Mouse (Mus musculus): Measurements from ENCODE around the gene Nhlrc1. TPM values are rescaled to one million over a fixed set of nuclear protein-coding genes. Genes with fewer than 3 reads are reported as not detected.

The Nhlrc1 gene
- 4.4 and 5.7 TPM in 2 replicates for polyA plus RNA-seq (2015; fragmentation: Nextera tagmentation; extraction: Ambion mirVana)

GRCm38 (mm10) chr13:47014334-47015194 lies at the start of gene Nhlrc1:
Gene Nhlrc1, minus strand, starts transcription at chr13:47014850.
- Histone ChIP-seq H3K4me3 (peak within 1 kb of the TSS; percentile 62), H3K4me1 (peaks cover 17% of the 10 kb centered on the region), H3K4me2 (peak within 1 kb of the TSS; percentile 99), H3K9ac (peak within 1 kb of the TSS; percentile 72), H3K36me3 (peaks cover 4% of the 10 kb centered on the region), H3K27ac (no peak within 1 kb of the TSS), H3K27me3 (peaks cover 30% of the 10 kb centered on the region), H3K9me3 (peaks cover 27% of the 10 kb centered on the region)
- ATAC-seq (ENCODE audit: insufficient number of reproducible peaks, insufficient read depth, low FRiP score, low TSS enrichment, low read depth), result peak; percentile 80
- 3% methylated on average over 67 of the region's 73 CpGs for WGBS

GRCm38 (mm10) chr13:47063985-47064760 lies 49.5 kb upstream of the Nhlrc1 start:
- Histone ChIP-seq H3K4me2 (no peak overlapping the region), H3K9ac (no peak overlapping the region), H3K27me3 (no peaks in the 10 kb centered on the region), H3K36me3 (peaks cover 45% of the 10 kb centered on the region), H3K4me1 (peaks cover 3% of the 10 kb centered on the region; the same call in 1 of the 2 replicates), H3K9me3 (no peaks in the 10 kb centered on the region), H3K4me3 (no peak overlapping the region), H3K27ac (no peak overlapping the region)
- 76% methylated on average over 15 of the region's 15 CpGs for WGBS
- no peak for ATAC-seq (ENCODE audit: insufficient number of reproducible peaks, insufficient read depth, low FRiP score, low TSS enrichment, low read depth)

GRCm38 (mm10) chr13:47062756-47063155 lies 48.1 kb upstream of the Nhlrc1 start:
- Histone ChIP-seq H3K9me3 (no peaks in the 10 kb centered on the region), H3K36me3 (peaks cover 48% of the 10 kb centered on the region), H3K4me3 (no peak overlapping the region), H3K4me1 (peaks cover 3% of the 10 kb centered on the region; the same call in 1 of the 2 replicates), H3K27ac (no peak overlapping the region), H3K9ac (no peak overlapping the region), H3K27me3 (no peaks in the 10 kb centered on the region), H3K4me2 (no peak overlapping the region)
- ATAC-seq (ENCODE audit: insufficient number of reproducible peaks, insufficient read depth, low FRiP score, low TSS enrichment, low read depth), result no peak
- WGBS, result 82% methylated on average over 17 of the region's 17 CpGs

GRCm38 (mm10) chr13:47056781-47057180 lies 42.1 kb upstream of the Nhlrc1 start:
- Histone ChIP-seq H3K9ac (no peak overlapping the region), H3K27ac (no peak overlapping the region), H3K4me2 (no peak overlapping the region), H3K36me3 (peaks cover 55% of the 10 kb centered on the region), H3K27me3 (no peaks in the 10 kb centered on the region), H3K4me1 (no peaks in the 10 kb centered on the region), H3K9me3 (no peaks in the 10 kb centered on the region), H3K4me3 (no peak overlapping the region)
- ATAC-seq (ENCODE audit: insufficient number of reproducible peaks, insufficient read depth, low FRiP score, low TSS enrichment, low read depth), result no peak
- WGBS, result 93% methylated on average over 5 of the region's 5 CpGs

GRCm38 (mm10) chr13:47056126-47056525 lies 41.5 kb upstream of the Nhlrc1 start:
- Histone ChIP-seq H3K27ac (no peak overlapping the region), H3K27me3 (no peaks in the 10 kb centered on the region), H3K4me1 (no peaks in the 10 kb centered on the region), H3K4me2 (no peak overlapping the region), H3K36me3 (peaks cover 55% of the 10 kb centered on the region), H3K9ac (no peak overlapping the region), H3K4me3 (no peak overlapping the region), H3K9me3 (no peaks in the 10 kb centered on the region)
- 82% methylated on average over 11 of the region's 11 CpGs for WGBS
- ATAC-seq (ENCODE audit: insufficient number of reproducible peaks, insufficient read depth, low FRiP score, low TSS enrichment, low read depth), result no peak

GRCm38 (mm10) chr13:47053971-47054370 lies 39.3 kb upstream of the Nhlrc1 start:
- WGBS, result 80% methylated on average over 10 of the region's 10 CpGs
- ATAC-seq (ENCODE audit: insufficient number of reproducible peaks, insufficient read depth, low FRiP score, low TSS enrichment, low read depth), result no peak
- Histone ChIP-seq H3K4me2 (no peak overlapping the region), H3K9me3 (no peaks in the 10 kb centered on the region), H3K36me3 (peaks cover 56% of the 10 kb centered on the region), H3K27ac (no peak overlapping the region), H3K4me3 (no peak overlapping the region), H3K27me3 (no peaks in the 10 kb centered on the region), H3K9ac (no peak overlapping the region), H3K4me1 (no peaks in the 10 kb centered on the region)

GRCm38 (mm10) chr13:47050009-47050408 lies 35.4 kb upstream of the Nhlrc1 start:
- 74% methylated on average over 4 of the region's 4 CpGs for WGBS
- no peaks in the 10 kb centered on the region for H3K4me1 ChIP-seq

GRCm38 (mm10) chr13:47047996-47048395 lies 33.3 kb upstream of the Nhlrc1 start:
- no peak overlapping the region for H3K27ac ChIP-seq
- WGBS, result 89% methylated on average over 4 of the region's 4 CpGs
- H3K9ac ChIP-seq, result no peak overlapping the region
- H3K36me3 ChIP-seq, result peaks cover 37% of the 10 kb centered on the region
- ATAC-seq (ENCODE audit: insufficient number of reproducible peaks, insufficient read depth, low FRiP score, low TSS enrichment, low read depth), result no peak
- no peak overlapping the region for H3K4me3 ChIP-seq
- H3K4me2 ChIP-seq, result no peak overlapping the region
- no peaks in the 10 kb centered on the region for H3K27me3 ChIP-seq
- no peaks in the 10 kb centered on the region for H3K9me3 ChIP-seq
- peaks cover 8% of the 10 kb centered on the region for H3K4me1 ChIP-seq

More at GRCm38 (mm10) chr13:47050009-47050408, 35.4 kb upstream of the Nhlrc1 start:
- no peak overlapping the region for H3K4me2 ChIP-seq
- no peaks in the 10 kb centered on the region for H3K9me3 ChIP-seq
- no peak for ATAC-seq (ENCODE audit: insufficient number of reproducible peaks, insufficient read depth, low FRiP score, low TSS enrichment, low read depth)
- no peak overlapping the region for H3K27ac ChIP-seq
- no peaks in the 10 kb centered on the region for H3K27me3 ChIP-seq
- no peak overlapping the region for H3K9ac ChIP-seq
- H3K36me3 ChIP-seq, result peaks cover 46% of the 10 kb centered on the region
- no peak overlapping the region for H3K4me3 ChIP-seq

GRCm38 (mm10) chr13:47044617-47044947 lies 29.9 kb upstream of the Nhlrc1 start, which contains the start of gene Tpmt:
Gene Tpmt, minus strand, starts transcription at chr13:47044737.
- no peaks in the 10 kb centered on the region for H3K9me3 ChIP-seq
- H3K27ac ChIP-seq, result peak within 1 kb of the TSS; percentile 41
- peak within 1 kb of the TSS; percentile 83 for H3K4me3 ChIP-seq
- peak within 1 kb of the TSS; percentile 100 for H3K4me2 ChIP-seq
- peaks cover 12% of the 10 kb centered on the region for H3K4me1 ChIP-seq
- peak within 1 kb of the TSS; percentile 84 for H3K9ac ChIP-seq
- ATAC-seq (ENCODE audit: insufficient number of reproducible peaks, insufficient read depth, low FRiP score, low TSS enrichment, low read depth), result no peak
- WGBS, result 13% methylated on average over 10 of the region's 10 CpGs
- no peaks in the 10 kb centered on the region for H3K27me3 ChIP-seq
- peaks cover 13% of the 10 kb centered on the region for H3K36me3 ChIP-seq

- Histone ChIP-seq H3K9me3 (no peaks in the 10 kb centered on the region), H3K27me3 (no peaks in the 10 kb centered on the region), H3K9ac (peak overlapping the region; percentile 84), H3K4me1 (peaks cover 12% of the 10 kb centered on the region), H3K36me3 (peaks cover 8% of the 10 kb centered on the region), H3K4me2 (peak overlapping the region; percentile 100), H3K4me3 (peak overlapping the region; percentile 83), H3K27ac (peak overlapping the region; percentile 41)
- under 1% methylated on average over 45 of the region's 45 CpGs for WGBS
- peak; percentile 21; the same call in 1 of the 2 replicates for ATAC-seq (ENCODE audit: insufficient number of reproducible peaks, insufficient read depth, low FRiP score, low TSS enrichment, low read depth)
Measured at GRCm38 (mm10) chr13:47043833-47044616, 29.4 kb upstream of the Nhlrc1 start.
